Mouse (Mus musculus) erythroblast, embryonic 14.5 days (primary cell): Measurements from ENCODE around the gene Rabif.

Experiments
- GATA1 ChIP-seq: IDR thresholded peaks from 2 replicates; pipeline ENCODE4 v1.6.1; 2012; ENCODE audit warnings: low read length, inconsistent platforms, mixed read lengths
- TAL1 ChIP-seq: IDR thresholded peaks from 3 replicates; pipeline ENCODE4 v1.6.1; 2012; ENCODE audit warnings: low read length, inconsistent platforms, mixed read lengths

GRCm38 (mm10) chr1:134526752-134527151 is 32.3 kb downstream of the Rabif start:
- peak; percentile 90 for TF ChIP-seq TAL1
- TF ChIP-seq GATA1: peak; percentile 92
